Mouse (Mus musculus): ENCODE data around the gene Fnbp1.

GRCm38 (mm10) chr2:31147054-31147453 is 5.2 kb upstream of the Fnbp1 start:
- TF ChIP-seq CTCF (IDR thresholded peaks at IDR 0.05; ENCODE audit: low read depth): no peak
- peak; percentile 65 for TF ChIP-seq EP300 (optimal IDR thresholded peaks at IDR 0.05)
